Mouse (Mus musculus) gonadal fat pad, adult 2 months (tissue): ENCODE results near the gene Rpl13a. TPM values are rescaled to one million over a fixed set of nuclear protein-coding genes. Genes with fewer than 3 reads are reported as not detected.

Experiments
- DNase-seq: peaks from one replicate; pipeline ENCODE4 v3.0.0-alpha.2; 2012; ENCODE audit warnings: low read depth
- polyA plus RNA-seq: library from polyadenylated mRNA; depleted of rRNA; stranded (reverse); fragments of >200 nt; gene quantifications from 2 replicates; pipeline ENCODE4 v1.2.3, GENCODE M21; 2012; rRNA removed

Rpl13a gene
- polyA plus RNA-seq, 1 experiment = 2,573 TPM

DNA sequence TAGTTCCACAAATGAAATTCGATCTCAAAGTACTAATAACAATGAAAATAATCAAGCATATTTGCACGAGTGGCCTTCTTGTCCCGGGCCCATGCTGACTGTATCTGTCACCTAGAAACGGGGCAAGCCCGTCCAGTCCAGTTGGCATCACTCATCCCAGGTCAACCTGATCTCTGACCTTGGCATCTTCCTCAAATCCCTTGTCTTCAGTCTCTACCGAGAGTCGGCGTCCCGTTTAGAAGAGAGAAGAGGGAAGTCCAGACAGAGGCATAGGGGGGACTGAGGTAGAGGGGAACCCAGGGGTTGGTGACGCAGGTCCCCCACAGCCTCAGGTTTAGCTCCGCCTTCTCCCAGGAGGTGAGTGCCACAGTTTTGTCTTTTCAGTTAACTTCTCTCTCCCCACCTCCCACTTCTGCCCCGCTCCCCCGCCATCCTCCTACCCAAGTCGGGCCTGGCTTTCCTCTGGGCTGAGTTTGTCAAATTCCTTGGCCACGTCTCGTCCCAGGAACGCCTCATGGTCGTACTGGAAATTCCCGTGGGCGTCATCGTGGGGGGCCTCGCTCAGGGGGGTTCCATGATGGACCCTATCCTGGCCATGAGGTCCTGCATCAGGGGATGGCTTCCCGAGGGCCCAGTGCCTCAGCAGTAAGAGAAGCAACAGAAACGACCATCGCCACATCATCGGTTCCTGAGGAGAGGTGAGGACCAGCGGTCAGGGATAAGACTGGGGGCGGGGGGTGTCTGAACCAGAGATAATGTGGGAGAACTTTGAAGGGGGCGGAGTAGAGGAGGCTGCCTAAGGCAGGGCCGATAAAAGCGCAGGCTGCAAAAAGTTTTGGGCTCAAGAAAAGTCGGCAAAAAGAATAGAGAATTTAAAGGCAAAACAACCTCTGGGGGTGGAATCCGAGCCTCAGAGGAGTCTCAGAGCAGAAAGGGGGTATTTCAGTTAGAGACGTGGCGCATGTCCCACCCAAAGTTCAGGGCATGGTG is 37.3 kb downstream of the Rpl13a start:
- no peak for DNase-seq

DNA sequence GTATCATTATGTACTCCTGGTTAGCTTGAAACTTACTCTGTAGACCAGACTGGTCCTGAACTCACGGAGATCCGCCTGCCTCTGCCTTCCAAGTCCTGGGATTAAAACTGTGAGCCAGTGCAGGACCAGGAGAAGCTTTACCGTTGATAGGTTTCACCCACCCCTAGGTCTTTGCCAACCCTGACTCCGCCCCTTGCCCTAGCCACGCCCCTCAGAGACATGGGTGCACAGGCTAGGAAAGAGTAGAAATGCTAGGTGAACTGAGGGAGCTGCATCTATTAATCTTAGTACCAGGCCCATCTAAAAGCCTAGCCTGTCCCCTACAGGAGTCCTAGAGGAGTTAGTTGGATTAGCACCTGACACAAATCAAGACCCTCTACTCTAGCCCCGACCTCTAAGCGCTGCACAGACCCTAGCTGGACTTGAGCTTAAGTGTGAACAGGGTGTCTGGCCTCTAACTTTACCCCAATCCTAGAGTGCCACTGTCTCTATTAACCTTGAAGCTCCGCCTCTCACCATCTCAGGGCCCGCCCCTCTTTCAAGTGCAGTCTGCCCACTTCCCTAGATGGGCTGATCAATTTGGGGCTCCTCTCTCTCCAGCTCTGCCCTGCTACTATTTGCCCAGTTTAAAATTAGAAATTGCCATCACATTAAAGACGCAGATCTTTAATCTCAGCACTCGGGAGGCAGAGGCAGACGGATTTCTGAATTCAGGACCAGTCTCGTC is 38.1 kb downstream of the Rpl13a start:
- DNase-seq = no peak

DNA sequence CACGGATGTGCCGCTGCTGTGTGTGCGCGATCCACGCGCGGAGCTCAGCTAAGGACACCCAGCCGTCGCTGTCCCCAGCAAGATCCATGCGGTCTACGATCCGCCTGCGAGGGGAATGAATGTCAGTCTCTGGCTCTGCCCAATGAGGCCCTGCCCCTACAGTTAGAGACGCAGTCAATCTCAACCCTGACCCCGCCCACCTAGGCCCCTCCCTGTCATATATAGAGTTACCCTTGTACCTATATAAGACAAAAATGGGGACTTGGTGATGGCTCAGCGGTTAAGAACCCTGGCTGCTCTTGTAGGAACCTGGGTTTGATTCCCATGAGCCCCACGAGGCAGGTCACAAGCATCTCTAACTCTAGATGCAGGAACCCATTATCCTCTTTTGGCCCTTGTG is 40.0 kb downstream of the Rpl13a start:
- no peak for DNase-seq

DNA sequence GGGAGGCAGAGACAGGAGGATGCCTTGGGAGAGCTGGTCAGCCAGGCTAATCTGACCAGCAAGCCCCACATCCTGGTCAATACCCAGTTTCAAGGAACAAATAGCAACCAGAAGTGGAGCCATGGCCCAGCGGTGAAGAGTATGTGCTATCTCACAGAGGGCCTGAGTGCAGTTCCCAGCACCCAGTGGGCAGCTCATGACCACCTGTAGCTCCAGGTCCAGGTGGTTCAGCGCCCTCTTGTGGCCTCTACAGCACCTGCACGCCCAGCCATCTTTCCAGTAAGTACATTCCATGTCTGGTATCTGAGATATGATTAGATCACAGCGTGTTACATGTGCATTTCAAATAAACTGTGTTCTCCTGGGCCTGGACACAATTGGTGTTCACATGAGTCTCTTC is 42.5 kb downstream of the Rpl13a start:
- no peak for DNase-seq

DNA sequence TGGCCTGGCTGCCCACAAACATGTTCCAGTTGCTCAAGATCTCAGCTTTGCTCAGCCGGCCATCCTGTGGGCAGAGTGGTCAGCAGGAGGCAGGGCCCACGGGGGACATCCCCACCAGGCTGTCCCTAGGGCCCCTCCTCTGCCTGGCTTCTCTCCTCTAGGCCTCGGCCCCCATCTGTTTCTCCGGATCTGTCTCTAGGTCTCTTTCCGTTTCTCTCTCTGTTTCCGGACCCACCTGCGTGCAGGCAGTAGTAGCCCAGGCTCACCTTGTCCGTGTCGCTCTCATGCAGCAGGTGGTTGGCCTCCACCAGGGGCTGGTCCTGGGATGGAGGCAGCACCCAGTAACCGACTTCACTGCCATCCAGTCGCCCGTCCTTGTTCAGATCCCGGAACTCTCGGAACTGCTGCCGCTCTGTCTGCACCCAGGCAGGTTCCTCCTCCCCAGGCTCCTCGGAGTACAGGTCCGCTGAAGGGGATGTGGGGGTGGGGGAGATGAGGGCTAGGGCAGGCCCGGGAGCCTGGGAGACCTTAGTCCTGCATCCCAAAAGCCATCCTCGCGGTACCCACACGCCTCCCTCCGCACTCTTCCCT is 45.2 kb downstream of the Rpl13a start:
- no peak for DNase-seq

DNA sequence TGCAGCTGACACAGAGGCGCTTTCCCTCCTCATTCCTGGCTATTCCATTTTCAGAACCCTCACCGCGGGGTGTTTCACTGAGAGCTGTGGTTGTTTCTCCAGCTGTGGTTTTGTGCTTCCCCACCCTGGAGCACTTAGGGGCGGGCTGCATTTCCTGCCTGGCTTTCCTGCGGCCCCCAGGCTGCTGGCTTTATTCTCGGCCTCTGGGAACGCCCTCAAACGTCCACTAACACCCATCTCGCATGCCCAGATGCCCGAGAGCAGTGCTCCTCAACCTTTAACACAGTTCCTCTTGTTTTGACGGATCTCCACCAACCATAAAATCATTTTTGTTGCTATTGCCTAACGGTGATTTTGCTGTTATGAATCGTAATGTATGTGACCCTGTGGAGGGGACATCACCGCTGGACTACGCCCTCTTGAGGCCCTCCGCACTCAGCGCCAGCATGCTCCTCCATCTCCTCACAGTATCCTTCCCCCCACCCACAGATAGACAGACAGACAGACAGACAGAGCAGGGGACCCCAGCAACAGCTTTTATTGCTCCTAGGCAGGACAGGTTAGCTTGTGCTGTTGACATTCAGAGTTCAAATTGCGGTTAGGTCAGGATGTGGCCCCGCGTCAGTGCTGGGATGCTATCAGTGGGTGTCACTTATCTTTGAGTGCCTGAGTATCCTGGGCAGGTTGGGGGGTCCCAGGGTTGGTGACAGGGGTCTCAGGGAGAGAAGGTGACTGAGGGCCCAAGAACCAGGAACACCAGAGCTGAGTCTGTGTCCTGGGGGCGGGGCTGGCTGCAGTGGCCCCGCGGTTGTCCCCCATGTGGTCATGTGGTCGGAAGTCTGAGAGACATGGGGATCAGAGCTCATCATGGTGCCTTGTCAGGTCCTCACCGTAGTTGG is 45.9 kb downstream of the Rpl13a start:
- no peak for DNase-seq

DNA sequence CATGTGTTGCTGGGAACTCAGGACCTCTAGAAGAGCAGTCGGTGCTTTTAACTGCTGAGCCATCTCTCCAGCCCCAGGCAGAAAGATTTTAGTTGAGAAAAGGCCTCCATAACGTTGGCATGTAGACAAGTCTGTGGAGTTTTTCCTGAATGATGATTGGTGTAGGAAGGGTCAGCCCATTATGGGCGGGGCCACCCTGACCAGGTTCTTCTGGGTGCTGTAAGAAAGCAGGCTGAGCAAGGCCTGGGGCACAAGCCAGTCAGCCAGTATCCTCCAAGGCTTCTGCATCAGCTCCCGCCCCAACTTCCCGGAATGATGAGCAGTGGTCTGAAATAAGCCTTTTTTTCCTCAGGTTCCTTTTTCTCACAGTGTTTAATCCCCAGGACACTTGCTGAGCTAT is 47.5 kb downstream of the Rpl13a start:
- no peak for DNase-seq

DNA sequence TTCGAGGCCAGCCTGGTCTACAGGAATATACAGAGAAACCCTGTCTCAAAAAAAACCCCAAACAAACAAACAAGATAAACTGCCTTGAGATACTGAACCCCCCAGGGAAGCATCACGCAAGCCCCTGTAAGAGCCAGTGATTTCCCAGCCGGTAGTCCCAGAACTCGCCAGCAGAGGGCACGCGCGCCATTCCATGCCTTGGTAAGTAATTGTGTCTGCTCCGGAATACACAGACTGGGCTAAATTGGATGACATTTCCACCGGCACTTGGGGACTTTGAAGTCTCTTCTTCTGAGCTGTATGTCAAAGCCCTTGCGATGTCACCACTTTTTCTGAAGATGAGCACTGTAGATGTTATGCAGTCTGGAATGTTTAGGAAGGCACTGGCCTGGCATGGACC is 48.7 kb downstream of the Rpl13a start:
- DNase-seq = no peak

DNA sequence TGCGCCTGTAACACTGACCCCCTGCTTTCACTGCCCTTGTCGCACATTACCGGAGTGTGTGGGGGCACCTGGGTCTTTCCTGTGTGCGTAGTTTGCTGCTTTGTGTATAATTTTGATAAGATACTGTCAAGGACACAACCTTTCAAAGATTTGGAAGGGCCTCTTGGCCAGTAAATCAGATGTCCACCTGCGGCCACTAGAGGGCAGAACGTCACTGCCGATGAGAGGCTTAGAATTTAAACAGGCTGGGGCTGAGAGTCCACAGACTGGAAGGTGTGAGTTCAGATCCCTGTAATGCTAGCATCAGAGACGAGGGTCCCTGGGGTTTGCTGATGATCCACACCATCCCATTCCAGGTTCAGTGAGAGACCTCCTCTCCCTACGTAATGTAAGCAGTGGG is 50.0 kb downstream of the Rpl13a start:
- DNase-seq = no peak

DNA sequence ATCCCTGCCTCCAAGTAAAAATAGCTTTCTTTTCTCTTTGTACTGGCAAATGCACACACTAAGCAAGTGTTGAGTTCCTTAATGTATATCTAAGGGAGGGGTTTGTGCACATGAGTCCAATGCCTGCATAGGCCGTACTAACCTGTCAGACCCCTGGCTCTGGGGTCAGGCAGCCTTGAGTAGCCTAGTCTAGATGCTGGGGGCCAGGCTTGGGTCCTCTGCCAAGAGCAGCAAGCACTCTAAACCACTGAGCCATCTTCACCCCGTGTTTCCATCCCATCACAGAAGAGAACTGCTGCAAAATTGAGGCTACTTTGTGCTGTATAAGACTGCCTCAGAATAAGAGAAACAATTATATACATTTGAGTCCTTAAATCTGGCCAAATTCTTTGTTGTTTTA is 50.7 kb downstream of the Rpl13a start:
- DNase-seq = no peak

DNA sequence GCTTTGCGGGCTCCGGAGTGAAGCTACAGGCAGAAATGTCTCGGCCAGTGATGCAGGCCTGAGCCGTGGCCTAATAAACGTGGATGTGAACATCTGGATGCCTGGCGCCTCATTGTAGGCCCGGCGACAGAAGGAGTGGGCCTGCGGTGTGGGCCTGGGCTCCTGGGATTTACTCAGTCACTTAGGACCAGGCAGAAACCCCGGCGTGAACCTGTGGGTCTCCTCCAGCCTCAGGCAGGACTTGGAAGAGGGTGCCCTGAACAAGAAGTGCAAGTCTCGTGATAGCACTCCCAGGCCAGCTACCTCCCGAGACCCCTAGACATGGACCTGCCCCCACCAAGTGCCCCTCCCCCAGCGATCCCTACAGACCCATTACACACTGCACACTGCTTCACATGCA is 51.2 kb downstream of the Rpl13a start:
- no peak for DNase-seq

DNA sequence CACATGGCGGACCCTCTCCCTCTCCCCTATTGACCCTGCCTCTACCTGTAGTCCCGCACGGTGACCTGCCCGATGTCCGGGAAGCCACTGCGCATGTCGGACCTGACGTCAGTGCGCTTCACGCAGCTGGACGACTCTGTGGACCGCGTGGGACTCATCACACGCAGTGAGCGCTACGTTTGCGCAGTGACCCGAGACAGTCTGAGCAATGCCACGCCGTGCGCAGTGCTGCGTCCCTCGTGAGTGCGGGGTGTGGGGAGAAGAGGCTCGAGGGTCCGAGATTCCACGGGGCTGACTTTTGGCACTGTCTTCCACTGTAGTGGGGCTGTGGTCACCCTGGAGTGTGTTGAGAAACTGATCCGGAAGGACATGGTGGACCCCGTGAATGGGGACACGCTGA is 52.1 kb downstream of the Rpl13a start:
- no peak for DNase-seq

Other genes starting within 250 kb of the Rpl13a start
- 95.2 and 106 TPM in 2 replicates for gene Med25, start 236.0 kb downstream of the Rpl13a start, polyA plus RNA-seq
- gene Fuz, start 232.7 kb downstream of the Rpl13a start, polyA plus RNA-seq = 34.2 and 34.5 TPM in 2 replicates
- 88.2 and 99.1 TPM in 2 replicates for gene Ap2a1, start 199.3 kb downstream of the Rpl13a start, polyA plus RNA-seq
- 3.5 and 4.7 TPM in 2 replicates for gene Tsks, start 185.6 kb downstream of the Rpl13a start, polyA plus RNA-seq
- 17.1 and 17.9 TPM in 2 replicates for gene Cpt1c, start 153.9 kb downstream of the Rpl13a start, polyA plus RNA-seq
- 211 and 218 TPM in 2 replicates for gene Prmt1, start 142.2 kb downstream of the Rpl13a start, polyA plus RNA-seq
- 87.1 and 89.9 TPM in 2 replicates for gene Irf3, start 131.1 kb downstream of the Rpl13a start, polyA plus RNA-seq
- 20.3 and 22.0 TPM in 2 replicates for gene Bcl2l12, start 130.0 kb downstream of the Rpl13a start, polyA plus RNA-seq
- gene Scaf1, start 112.4 kb downstream of the Rpl13a start, polyA plus RNA-seq = 48.9 and 60.3 TPM in 2 replicates
- gene Rras, start 110.8 kb downstream of the Rpl13a start, polyA plus RNA-seq = 221 and 291 TPM in 2 replicates
- gene Prr12, start 75.9 kb downstream of the Rpl13a start, polyA plus RNA-seq = 5.7 and 10.5 TPM in 2 replicates
- 71.4 and 78.1 TPM in 2 replicates for gene Nosip, start 66.3 kb downstream of the Rpl13a start, polyA plus RNA-seq
- gene Prrg2, start 66.1 kb downstream of the Rpl13a start, polyA plus RNA-seq = 55.7 and 72.5 TPM in 2 replicates
- 112 and 116 TPM in 2 replicates for gene Rcn3, start 36.5 kb downstream of the Rpl13a start, polyA plus RNA-seq
- 152 and 158 TPM in 2 replicates for gene Fcgrt, start 24.9 kb downstream of the Rpl13a start, polyA plus RNA-seq
- 218 and 429 TPM in 2 replicates for gene Rps11, start 4.3 kb downstream of the Rpl13a start, polyA plus RNA-seq
- 3.6 and 5.6 TPM in 2 replicates for gene Gm45713, start 7.5 kb upstream of the Rpl13a start, polyA plus RNA-seq
- 37.2 and 42.7 TPM in 2 replicates for gene Flt3l, start 7.7 kb upstream of the Rpl13a start, polyA plus RNA-seq
- gene Pih1d1, start 25.5 kb upstream of the Rpl13a start, polyA plus RNA-seq = 52.4 and 58.1 TPM in 2 replicates
- 33.3 and 38.5 TPM in 2 replicates for gene Aldh16a1, start 25.8 kb upstream of the Rpl13a start, polyA plus RNA-seq
- gene Slc17a7, start 35.2 kb upstream of the Rpl13a start, polyA plus RNA-seq = 0.86 and 0.95 TPM in 2 replicates
- gene Gfy, start 50.8 kb upstream of the Rpl13a start, polyA plus RNA-seq = not detected in 2 replicates
- not detected in 2 replicates for gene Pth2, start 52.2 kb upstream of the Rpl13a start, polyA plus RNA-seq
- gene Ccdc155, start 76.1 kb upstream of the Rpl13a start, polyA plus RNA-seq = 0.39 and 0.41 TPM in 2 replicates
- gene Dkkl1, start 83.4 kb upstream of the Rpl13a start, polyA plus RNA-seq = 11.5 and 18.9 TPM in 2 replicates
- 32.6 and 50.1 TPM in 2 replicates for gene Tead2, start 87.0 kb upstream of the Rpl13a start, polyA plus RNA-seq
- gene Cd37, start 110.4 kb upstream of the Rpl13a start, polyA plus RNA-seq = 19.8 and 24.3 TPM in 2 replicates
- gene Slc6a16, start 112.3 kb upstream of the Rpl13a start, polyA plus RNA-seq = 0.32 and 0.46 TPM in 2 replicates
- 1.1 and 2.3 TPM in 2 replicates for gene Slc6a21, start 148.8 kb upstream of the Rpl13a start, polyA plus RNA-seq
- gene Trpm4, start 205.0 kb upstream of the Rpl13a start, polyA plus RNA-seq = 41.6 and 48.8 TPM in 2 replicates
- gene Hrc, start 206.5 kb upstream of the Rpl13a start, polyA plus RNA-seq = 0.42 and 0.48 TPM in 2 replicates
- 3.0 and 3.1 TPM in 2 replicates for gene Ppfia3, start 238.3 kb upstream of the Rpl13a start, polyA plus RNA-seq
- 5.7 and 7.2 TPM in 2 replicates for gene Lin7b, start 241.8 kb upstream of the Rpl13a start, polyA plus RNA-seq